ENCODE assay signal across 26 mouse cellular contexts in genomic region chr6:41504915-41505314, GRCm38 (mm10). TPM values are rescaled to one million over a fixed set of nuclear protein-coding genes. Genes with fewer than 3 reads are reported as not detected.
DNase-seq lines count a peak whose midpoint lies in the region; TF ChIP-seq lines count a peak whose summit lies in the region.
"Had no signal": no experiment of that assay in that cellular context is flagged by ENCODE, and none has a peak within 500 bp of the region (broad histone marks: within the 10 kb centered on the region; RNA-seq: fewer than 3 reads in every experiment).

No protein-coding gene starts in this region.

- peaks cover 0 to 12% of the 10 kb centered on the region in 2 experiments; a peak in 2 of 4 replicates for H3K4me1 ChIP-seq in CH12.LX (ENCODE audit: control insufficient read depth in 1 of 2, insufficient read depth in 2 of 2)
- H3K4me1 ChIP-seq: embryonic facial prominence, embryonic 10.5 days; embryonic facial prominence, embryonic 12.5 days; forebrain, embryonic 13.5 days; forebrain, embryonic 15.5 days had no signal

- H3K27ac ChIP-seq in CH12.LX (ENCODE audit: insufficient read depth, low read depth): no peak overlapping the region
- H3K27ac ChIP-seq: embryonic facial prominence, embryonic 10.5 days; embryonic facial prominence, embryonic 12.5 days; forebrain, embryonic 13.5 days; forebrain, embryonic 15.5 days had no signal

- TF ChIP-seq RAD21 in CH12.LX (IDR thresholded peaks at IDR 0.05; ENCODE audit: low read depth, low read length): no peak

- no peak overlapping the region for H3K4me2 ChIP-seq in CH12.LX (ENCODE audit: insufficient read depth, low read depth, poor library complexity, severe bottlenecking)
- H3K4me2 ChIP-seq: embryonic facial prominence, embryonic 12.5 days; forebrain, embryonic 13.5 days; forebrain, embryonic 15.5 days had no signal

- no peaks in the 10 kb centered on the region for H3K79me2 ChIP-seq in CH12.LX (replicated peaks; ENCODE audit: control insufficient read depth, extremely low read depth, insufficient read depth, poor library complexity, severe bottlenecking)

- no peaks in the 10 kb centered on the region for H3K9me3 ChIP-seq in CH12.LX (replicated peaks; ENCODE audit: low read length)
- H3K9me3 ChIP-seq: embryonic facial prominence, embryonic 10.5 days; embryonic facial prominence, embryonic 12.5 days; forebrain, embryonic 13.5 days; forebrain, embryonic 15.5 days had no signal

- dilution Hi-C loops in CH12.LX (cut with MboI; ENCODE audit: extremely low pct_ligation_motif_present, extremely low pct_unique_long_range_greater_than_20kb, low sequenced_read_pairs): no loop called here

- H3K36me3 ChIP-seq in CH12.LX (replicated peaks in 1 of 2; ENCODE audit: control insufficient read depth in 1 of 2, insufficient read depth in 1 of 2, low read length in 1 of 2): no peaks in the 10 kb centered on the region
- H3K36me3 ChIP-seq: embryonic facial prominence, embryonic 10.5 days; embryonic facial prominence, embryonic 12.5 days; forebrain, embryonic 15.5 days had no signal

- in situ Hi-C loops in CH12.LX (cut with MboI; ENCODE audit: low pct_ligation_motif_present, low pct_unique_long_range_greater_than_20kb, low sequenced_read_pairs): loop anchor here (25.0 kb wide), 1 partner anchor 243 kb away; no protein-coding TSS in a partner anchor

- no peak overlapping the region for H3K9ac ChIP-seq in CH12.LX (ENCODE audit: insufficient read depth, low read depth)
- H3K9ac ChIP-seq: embryonic facial prominence, embryonic 12.5 days; forebrain, embryonic 13.5 days; forebrain, embryonic 15.5 days; forebrain, postnatal 0 days had no signal

- H3K4me3 ChIP-seq in CH12.LX (replicated peaks in 1 of 3; ENCODE audit: low read depth in 2 of 3, low read length in 2 of 3, poor library complexity in 1 of 3): no peak overlapping the region
- H3K4me3 ChIP-seq: embryonic facial prominence, embryonic 10.5 days; embryonic facial prominence, embryonic 12.5 days; forebrain, embryonic 13.5 days; forebrain, embryonic 15.5 days had no signal

- no peaks in the 10 kb centered on the region for H3K27me3 ChIP-seq in CH12.LX (replicated peaks)
- H3K27me3 ChIP-seq: embryonic facial prominence, embryonic 12.5 days; forebrain, embryonic 13.5 days; forebrain, embryonic 15.5 days had no signal

- TF ChIP-seq EP300 in CH12.LX (IDR thresholded peaks at IDR 0.05; ENCODE audit: low read length): no peak

- TF ChIP-seq CTCF in CH12.LX (conservative IDR thresholded peaks at IDR 0.05 in 1 of 2, IDR thresholded peaks at IDR 0.05 in 1 of 2; ENCODE audit: low read depth in 2 of 2, low read length in 2 of 2): no peak

- no peak for TF ChIP-seq POLR2A in CH12.LX (IDR thresholded peaks at IDR 0.05; ENCODE audit: low read depth, low read length)

- peak; percentile 44 for DNase-seq in CD4-positive, CD25-positive, alpha-beta regulatory T cell, adult 2 months (ENCODE audit: low read depth, low spot score)
- peak; percentile 47 for DNase-seq in CH12.LX (ENCODE audit: extremely low read depth)
- DNase-seq in induced T-regulatory cell, adult 2 months (ENCODE audit: low read depth): peak; percentile 25
- DNase-seq in naive thymus-derived CD4-positive, alpha-beta T cell, adult 2 months (ENCODE audit: low read depth): peak; percentile 8
- DNase-seq in thymus, postnatal 36 days: no peak
- no peak for DNase-seq in right cerebral cortex, adult 2 months (ENCODE audit: low spot score in 2 of 2)
- DNase-seq in cerebellum, postnatal 14 days: no peak
- DNase-seq: adrenal gland, adult 8-10 months; adrenal gland, postnatal 14 days; adrenal gland, postnatal 36 days; B cell, adult 2 months; cerebellum, adult 11-12 months; cerebellum, adult 2 months; cerebellum, adult 9-10 months; cerebellum, postnatal 25 days; forebrain, postnatal 0 days had no signal

TF ChIP-seq in CH12.LX, 34 proteins besides CTCF, POLR2A, EP300 and RAD21:
- TF ChIP-seq CHD2 (IDR thresholded peaks at IDR 0.05; ENCODE audit: low read length) (no peak), CHD1 (IDR thresholded peaks at IDR 0.05; ENCODE audit: low read depth, low read length) (no peak), RCOR1 (conservative IDR thresholded peaks at IDR 0.05; ENCODE audit: low read depth, low read length) (no peak), POLR2AphosphoS2 (IDR thresholded peaks at IDR 0.05; ENCODE audit: low read depth, low read length) (no peak), ZNF384 (IDR thresholded peaks at IDR 0.05; ENCODE audit: low read depth, low read length) (no peak), SMC3 (IDR thresholded peaks at IDR 0.05; ENCODE audit: low read depth, low read length) (no peak), SIN3A (IDR thresholded peaks at IDR 0.05; ENCODE audit: low read length) (no peak), MEF2A (IDR thresholded peaks at IDR 0.05; ENCODE audit: borderline replicate concordance, low read depth, low read length) (no peak), UBTF (IDR thresholded peaks at IDR 0.05; ENCODE audit: low read depth, low read length) (no peak), ZMIZ1 (IDR thresholded peaks at IDR 0.05; ENCODE audit: low read depth, low read length) (no peak), IRF4 (IDR thresholded peaks at IDR 0.05; ENCODE audit: low read depth, low read length) (no peak), KAT2A (IDR thresholded peaks at IDR 0.05; ENCODE audit: insufficient replicate concordance, low read length) (no peak), ELF1 (IDR thresholded peaks at IDR 0.05; ENCODE audit: low read depth, low read length) (no peak), MYC (IDR thresholded peaks at IDR 0.05; ENCODE audit: low read depth, low read length) (no peak), PAX5 (IDR thresholded peaks at IDR 0.05; ENCODE audit: low read length) (no peak), NRF1 (IDR thresholded peaks at IDR 0.05; ENCODE audit: low read depth, low read length) (no peak)
TF ChIP-seq in CH12.LX: peak in this region for 0.

RNA-seq across cellular contexts. Expression of gene Prss2, which starts 16.7 kb away (rescaled TPM):
- not detected in 2 replicates for total RNA-seq in CH12.LX (2012; rRNA removed)
- total RNA-seq in CH12.LX (2014; rRNA removed): not detected in 2 replicates
- not detected in 2 replicates for polyA plus RNA-seq in CH12.LX (2012; ENCODE audit: insufficient read length, low read depth)
- total RNA-seq: adrenal gland, adult 18-20 months; adrenal gland, adult 8-10 months; adrenal gland, postnatal 36 days; ES-E14; forebrain, postnatal 0 days; MEL had no signal
- polyA plus RNA-seq: cerebellum, adult 2 months; embryonic facial prominence, embryonic 10.5 days; embryonic facial prominence, embryonic 12.5 days; embryonic facial prominence, embryonic 14.5 days; forebrain, embryonic 11.5 days; forebrain, embryonic 13.5 days; forebrain, embryonic 15.5 days; forebrain, postnatal 0 days had no signal

RNA-seq across cellular contexts. Expression of gene Prss1, which starts 46.2 kb away (rescaled TPM):
- not detected in 2 replicates for total RNA-seq in CH12.LX (2012; rRNA removed)
- total RNA-seq in CH12.LX (2014; rRNA removed): not detected in 2 replicates
- polyA plus RNA-seq in CH12.LX (2012; ENCODE audit: insufficient read length, low read depth): not detected in 2 replicates
- total RNA-seq: adrenal gland, adult 18-20 months; adrenal gland, adult 8-10 months; adrenal gland, postnatal 14 days; adrenal gland, postnatal 36 days; ES-E14; forebrain, postnatal 0 days; MEL had no signal
- polyA plus RNA-seq: cerebellum, adult 2 months; cortical plate, adult 2 months; embryonic facial prominence, embryonic 10.5 days; embryonic facial prominence, embryonic 12.5 days; embryonic facial prominence, embryonic 14.5 days; forebrain, embryonic 11.5 days; forebrain, embryonic 15.5 days; forebrain, postnatal 0 days had no signal

RNA-seq across cellular contexts. Expression of gene Gm10334, which starts 59.0 kb away (rescaled TPM):
- not detected in 2 replicates for total RNA-seq in CH12.LX (2012; rRNA removed)
- not detected in 2 replicates for total RNA-seq in CH12.LX (2014; rRNA removed)
- not detected in 2 replicates for polyA plus RNA-seq in CH12.LX (2012; ENCODE audit: insufficient read length, low read depth)
- total RNA-seq: adrenal gland, adult 18-20 months; adrenal gland, adult 8-10 months; adrenal gland, postnatal 14 days; adrenal gland, postnatal 36 days; ES-E14; forebrain, postnatal 0 days; MEL had no signal
- polyA plus RNA-seq: cerebellum, adult 2 months; embryonic facial prominence, embryonic 10.5 days; embryonic facial prominence, embryonic 14.5 days; forebrain, embryonic 11.5 days; forebrain, embryonic 13.5 days; forebrain, embryonic 15.5 days; forebrain, postnatal 0 days had no signal

Comparison
In these comparisons a context has a peak if more than half of its experiments do, and no peak if none do; other contexts are left out.
1. DNase-seq: peak in CD4-positive, CD25-positive, alpha-beta regulatory T cell, adult 2 months (single experiment), CH12.LX (single experiment), induced T-regulatory cell, adult 2 months (single experiment) and naive thymus-derived CD4-positive, alpha-beta T cell, adult 2 months (single experiment); none in thymus, postnatal 36 days (0 of 2), right cerebral cortex, adult 2 months (0 of 2) and cerebellum, postnatal 14 days (0 of 2).